Mouse (Mus musculus): ENCODE data around the gene Fxyd3. TPM values are rescaled to one million over a fixed set of nuclear protein-coding genes. Genes with fewer than 3 reads are reported as not detected.

The Fxyd3 gene
- polyA plus RNA-seq, 1 experiment = 1.9 TPM

- H3K4me1 ChIP-seq (ENCODE audit: control insufficient read depth, insufficient read depth, low read length) = peaks cover 3% of the 10 kb centered on the region
- no peaks in the 10 kb centered on the region for H3K27me3 ChIP-seq (ENCODE audit: control insufficient read depth, insufficient read depth, low read length, poor library complexity, severe bottlenecking)
- H3K36me3 ChIP-seq (ENCODE audit: control insufficient read depth, insufficient read depth, low read length, poor library complexity, severe bottlenecking) = no peaks in the 10 kb centered on the region
- no peaks in the 10 kb centered on the region for H3K9me3 ChIP-seq (replicated peaks; ENCODE audit: control insufficient read depth, insufficient read depth, low read length, poor library complexity, severe bottlenecking)
- no peak for TF ChIP-seq EP300 (IDR thresholded peaks at IDR 0.05; ENCODE audit: insufficient read depth, low read depth, low read length)
- no peak for TF ChIP-seq CTCF (IDR thresholded peaks at IDR 0.05; ENCODE audit: low read depth, low read length)
- no peak for TF ChIP-seq POLR2A (IDR thresholded peaks at IDR 0.05; ENCODE audit: insufficient read depth, low read length)
- H3K4me3 ChIP-seq (ENCODE audit: low read depth, low read length) = no peak overlapping the region
- H3K27ac ChIP-seq (ENCODE audit: insufficient read depth, low read length) = no peak overlapping the region
- no peak overlapping the region for H3K9ac ChIP-seq (ENCODE audit: low read depth, poor library complexity, severe bottlenecking)
These were observed 2.3 kb downstream of the Fxyd3 start for GRCm38 (mm10) chr7:31074061-31074712.

GRCm38 (mm10) chr7:31073546-31073945 is 3.0 kb downstream of the Fxyd3 start:
- no peak overlapping the region for H3K9ac ChIP-seq (ENCODE audit: low read depth, poor library complexity, severe bottlenecking)
- no peak for TF ChIP-seq EP300 (IDR thresholded peaks at IDR 0.05; ENCODE audit: insufficient read depth, low read depth, low read length)
- no peaks in the 10 kb centered on the region for H3K27me3 ChIP-seq (ENCODE audit: control insufficient read depth, insufficient read depth, low read length, poor library complexity, severe bottlenecking)
- no peaks in the 10 kb centered on the region for H3K36me3 ChIP-seq (ENCODE audit: control insufficient read depth, insufficient read depth, low read length, poor library complexity, severe bottlenecking)
- H3K4me3 ChIP-seq (ENCODE audit: low read depth, low read length) = no peak overlapping the region
- no peaks in the 10 kb centered on the region for H3K9me3 ChIP-seq (replicated peaks; ENCODE audit: control insufficient read depth, insufficient read depth, low read length, poor library complexity, severe bottlenecking)
- no peak overlapping the region for H3K27ac ChIP-seq (ENCODE audit: insufficient read depth, low read length)
- peaks cover 3% of the 10 kb centered on the region for H3K4me1 ChIP-seq (ENCODE audit: control insufficient read depth, insufficient read depth, low read length)

GRCm38 (mm10) chr7:31072326-31072725 is 4.2 kb downstream of the Fxyd3 start:
- TF ChIP-seq CTCF (IDR thresholded peaks at IDR 0.05; ENCODE audit: low read depth, low read length) (no peak), EP300 (IDR thresholded peaks at IDR 0.05; ENCODE audit: insufficient read depth, low read depth, low read length) (0 out of 2 replicates have a peak, but pooled peaks have one; percentile 32)
- H3K4me1 ChIP-seq (ENCODE audit: control insufficient read depth, insufficient read depth, low read length) = peaks cover 3% of the 10 kb centered on the region
- no peak overlapping the region for H3K4me3 ChIP-seq (ENCODE audit: low read depth, low read length)
- no peak overlapping the region for H3K27ac ChIP-seq (ENCODE audit: insufficient read depth, low read length)
- H3K27me3 ChIP-seq (ENCODE audit: control insufficient read depth, insufficient read depth, low read length, poor library complexity, severe bottlenecking) = no peaks in the 10 kb centered on the region
- no peaks in the 10 kb centered on the region for H3K9me3 ChIP-seq (replicated peaks; ENCODE audit: control insufficient read depth, insufficient read depth, low read length, poor library complexity, severe bottlenecking)
- H3K9ac ChIP-seq (ENCODE audit: low read depth, poor library complexity, severe bottlenecking) = no peak overlapping the region
- no peaks in the 10 kb centered on the region for H3K36me3 ChIP-seq (ENCODE audit: control insufficient read depth, insufficient read depth, low read length, poor library complexity, severe bottlenecking)

GRCm38 (mm10) chr7:31070324-31070723 is 6.2 kb downstream of the Fxyd3 start:
- Histone ChIP-seq H3K36me3 (ENCODE audit: control insufficient read depth, insufficient read depth, low read length, poor library complexity, severe bottlenecking) (no peaks in the 10 kb centered on the region), H3K27ac (ENCODE audit: insufficient read depth, low read length) (no peak overlapping the region), H3K9me3 (replicated peaks; ENCODE audit: control insufficient read depth, insufficient read depth, low read length, poor library complexity, severe bottlenecking) (no peaks in the 10 kb centered on the region), H3K4me1 (ENCODE audit: control insufficient read depth, insufficient read depth, low read length) (peaks cover 3% of the 10 kb centered on the region), H3K9ac (ENCODE audit: low read depth, poor library complexity, severe bottlenecking) (no peak overlapping the region), H3K27me3 (ENCODE audit: control insufficient read depth, insufficient read depth, low read length, poor library complexity, severe bottlenecking) (no peaks in the 10 kb centered on the region), H3K4me3 (ENCODE audit: low read depth, low read length) (no peak overlapping the region)
- no peak for TF ChIP-seq POLR2A (IDR thresholded peaks at IDR 0.05; ENCODE audit: insufficient read depth, low read length)
- no peak for TF ChIP-seq CTCF (IDR thresholded peaks at IDR 0.05; ENCODE audit: low read depth, low read length)
- no peak for TF ChIP-seq EP300 (IDR thresholded peaks at IDR 0.05; ENCODE audit: insufficient read depth, low read depth, low read length)

GRCm38 (mm10) chr7:31069491-31069890 is 7.0 kb downstream of the Fxyd3 start:
- no peaks in the 10 kb centered on the region for H3K9me3 ChIP-seq (replicated peaks; ENCODE audit: control insufficient read depth, insufficient read depth, low read length, poor library complexity, severe bottlenecking)
- H3K27ac ChIP-seq (ENCODE audit: insufficient read depth, low read length) = no peak overlapping the region
- no peak overlapping the region for H3K4me3 ChIP-seq (ENCODE audit: low read depth, low read length)
- H3K27me3 ChIP-seq (ENCODE audit: control insufficient read depth, insufficient read depth, low read length, poor library complexity, severe bottlenecking) = no peaks in the 10 kb centered on the region
- H3K9ac ChIP-seq (ENCODE audit: low read depth, poor library complexity, severe bottlenecking) = no peak overlapping the region
- H3K36me3 ChIP-seq (ENCODE audit: control insufficient read depth, insufficient read depth, low read length, poor library complexity, severe bottlenecking) = no peaks in the 10 kb centered on the region
- TF ChIP-seq CTCF (IDR thresholded peaks at IDR 0.05; ENCODE audit: low read depth, low read length) (no peak), EP300 (IDR thresholded peaks at IDR 0.05; ENCODE audit: insufficient read depth, low read depth, low read length) (no peak), POLR2A (IDR thresholded peaks at IDR 0.05; ENCODE audit: insufficient read depth, low read length) (no peak)
- H3K4me1 ChIP-seq (ENCODE audit: control insufficient read depth, insufficient read depth, low read length) = peaks cover 3% of the 10 kb centered on the region

- Histone ChIP-seq H3K9me3 (replicated peaks; ENCODE audit: control insufficient read depth, insufficient read depth, low read length, poor library complexity, severe bottlenecking) (no peaks in the 10 kb centered on the region), H3K27ac (ENCODE audit: insufficient read depth, low read length) (no peak overlapping the region), H3K4me3 (ENCODE audit: low read depth, low read length) (peak overlapping the region; percentile 55), H3K27me3 (ENCODE audit: control insufficient read depth, insufficient read depth, low read length, poor library complexity, severe bottlenecking) (no peaks in the 10 kb centered on the region), H3K36me3 (ENCODE audit: control insufficient read depth, insufficient read depth, low read length, poor library complexity, severe bottlenecking) (no peaks in the 10 kb centered on the region), H3K4me1 (ENCODE audit: control insufficient read depth, insufficient read depth, low read length) (peaks cover 3% of the 10 kb centered on the region), H3K9ac (ENCODE audit: low read depth, poor library complexity, severe bottlenecking) (0 out of 2 replicates have a peak overlapping the region, but pooled peaks have one; percentile 9)
- no peak for TF ChIP-seq CTCF (IDR thresholded peaks at IDR 0.05; ENCODE audit: low read depth, low read length)
- no peak for TF ChIP-seq EP300 (IDR thresholded peaks at IDR 0.05; ENCODE audit: insufficient read depth, low read depth, low read length)
- no peak for TF ChIP-seq POLR2A (IDR thresholded peaks at IDR 0.05; ENCODE audit: insufficient read depth, low read length)
These were observed 8.7 kb downstream of the Fxyd3 start for GRCm38 (mm10) chr7:31067836-31068235.

All from ES-Bruce4 (cell line).